Mouse (Mus musculus) heart, embryonic 13.5 days (tissue): ENCODE data around the gene Cyp2d11. TPM values are rescaled to one million over a fixed set of nuclear protein-coding genes. Genes with fewer than 3 reads are reported as not detected.
"Not testable (repeated sequence)": the region's sequence is repeated elsewhere in the genome, so short reads cannot be mapped to it uniquely, and the experiment has no call there.

Experiments used
- ATAC-seq: fragments of 200-750 bp; cut with Nextera tagmentation; 2 replicates; pipeline ENCODE4 v1.8.0; 2017; ENCODE audit warnings: moderate TSS enrichment; ENCODE audit not compliant: insufficient number of reproducible peaks, low FRiP score, low TSS enrichment; ENCODE audit errors: extremely low read depth
- H3K27ac ChIP-seq: fragments of 300-500 bp; sonication (generic); replicated peaks from 2 replicates; pipeline ENCODE4 v1.5.1; 2015; ENCODE audit warnings: moderate library complexity, mild to moderate bottlenecking, inconsistent platforms
- H3K27me3 ChIP-seq: fragments of 300-500 bp; sonication (generic); replicated peaks from 2 replicates; pipeline ENCODE4 v1.6.1; 2015; ENCODE audit warnings: mild to moderate bottlenecking, inconsistent platforms
- H3K36me3 ChIP-seq: fragments of 300-500 bp; sonication (generic); 2 replicates; pipeline ENCODE4 v1.6.1; 2015; ENCODE audit warnings: mild to moderate bottlenecking, inconsistent platforms
- H3K4me1 ChIP-seq: fragments of 300-500 bp; sonication (generic); 2 replicates; pipeline ENCODE4 v1.6.1; 2015; ENCODE audit warnings: inconsistent platforms
- H3K4me2 ChIP-seq: fragments of 300-500 bp; sonication (generic); 2 replicates; pipeline ENCODE4 v1.6.1; 2015; ENCODE audit warnings: inconsistent platforms, mild to moderate bottlenecking, moderate library complexity
- H3K4me3 ChIP-seq: fragments of 300-500 bp; sonication (generic); 2 replicates; pipeline ENCODE4 v1.5.1; 2015; ENCODE audit warnings: moderate library complexity, mild to moderate bottlenecking, inconsistent platforms
- H3K9ac ChIP-seq: fragments of 300-500 bp; sonication (generic); 2 replicates; pipeline ENCODE4 v1.6.1; 2015; ENCODE audit warnings: inconsistent platforms, mild to moderate bottlenecking, moderate library complexity
- H3K9me3 ChIP-seq: fragments of 300-500 bp; sonication (generic); 2 replicates; pipeline ENCODE4 v1.6.1; 2016; ENCODE audit warnings: inconsistent platforms
- WGBS: fragments of 180-500 bp; shearing (Covaris S2); methylation state at CpG from one replicate; pipeline ENCODE4 v1.1.7; 2015; ENCODE audit warnings: mixed read lengths; 5-methylcytosine and 5-hydroxymethylcytosine counted together
- polyA plus RNA-seq: library from polyadenylated mRNA; unstranded; fragments of >200 nt; fragmentation: Nextera tagmentation; extraction: Ambion mirVana; gene quantifications from 2 replicates; pipeline ENCODE4 v1.2.1, GENCODE M21; 2015

Cyp2d11 gene
- polyA plus RNA-seq: not detected in 2 replicates

DNA sequence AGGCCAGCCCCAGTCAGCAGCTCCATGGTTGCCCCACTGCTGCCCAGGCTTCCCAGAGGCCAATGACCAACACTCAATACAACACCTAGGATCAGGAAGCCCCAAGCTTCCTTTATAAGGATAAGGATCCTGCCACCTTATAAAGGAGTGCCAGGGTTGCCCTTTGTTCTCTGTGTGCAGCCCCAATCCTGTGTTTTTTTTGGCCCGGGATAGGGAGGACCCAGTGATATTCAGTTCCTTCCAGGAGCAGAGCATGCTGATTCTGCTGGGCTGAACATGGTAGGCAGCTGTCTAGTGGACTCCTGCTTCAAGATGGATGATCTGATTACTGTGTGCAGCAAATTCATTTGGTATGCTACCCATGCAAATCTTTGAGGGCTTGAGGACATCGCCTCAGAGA lies at the start of gene Cyp2d11:
Gene Cyp2d11, minus strand, starts transcription at position 101 of the 400 bp plus-strand sequence.
- not testable (repeated sequence) for H3K4me3 ChIP-seq, H3K9ac ChIP-seq, H3K27ac ChIP-seq, H3K9me3 ChIP-seq, ATAC-seq, H3K27me3 ChIP-seq, H3K4me2 ChIP-seq, H3K36me3 ChIP-seq, H3K4me1 ChIP-seq
- WGBS: 83% methylated on average over 2 of the region's 2 CpGs

DNA sequence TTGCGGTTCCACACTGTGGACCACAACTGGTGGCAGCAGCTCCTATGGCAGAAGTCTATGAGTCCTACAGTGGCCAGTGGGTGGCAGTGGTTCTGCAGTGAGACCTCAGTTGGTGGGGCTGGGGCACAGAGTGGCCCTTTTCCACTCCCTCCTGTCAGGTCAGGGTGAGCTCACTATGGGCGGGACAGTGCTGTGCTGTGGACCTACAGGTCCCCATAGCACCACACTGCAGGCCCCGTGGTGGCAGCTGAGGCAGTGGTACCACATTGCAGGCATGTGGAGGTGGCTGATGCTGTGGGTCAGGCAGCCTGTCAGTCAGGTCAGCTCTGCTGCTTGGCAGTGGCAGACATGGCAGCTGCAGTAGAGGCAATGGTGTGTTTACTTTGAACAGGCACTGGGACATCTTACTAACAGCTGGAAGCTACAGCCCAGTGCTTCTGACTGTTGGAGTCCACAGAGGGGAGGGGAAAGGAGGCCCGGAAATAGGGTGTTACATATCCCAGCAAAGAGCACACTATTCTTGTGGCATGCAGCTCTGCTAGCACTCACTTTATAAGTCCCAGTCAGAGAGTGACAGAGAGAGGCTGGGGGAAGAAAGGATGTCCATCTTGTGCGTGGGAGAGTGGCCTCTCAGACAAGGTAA lies 44.3 kb upstream of the Cyp2d11 start:
- Histone ChIP-seq H3K27ac (no peak overlapping the region), H3K4me3 (no peak overlapping the region), H3K4me1 (no peaks in the 10 kb centered on the region), H3K27me3 (no peaks in the 10 kb centered on the region), H3K9me3 (peaks cover 9% of the 10 kb centered on the region), H3K4me2 (no peak overlapping the region), H3K9ac (no peak overlapping the region), H3K36me3 (no peaks in the 10 kb centered on the region)
- no peak for ATAC-seq
- 51% methylated on average over 5 of the region's 5 CpGs for WGBS

DNA sequence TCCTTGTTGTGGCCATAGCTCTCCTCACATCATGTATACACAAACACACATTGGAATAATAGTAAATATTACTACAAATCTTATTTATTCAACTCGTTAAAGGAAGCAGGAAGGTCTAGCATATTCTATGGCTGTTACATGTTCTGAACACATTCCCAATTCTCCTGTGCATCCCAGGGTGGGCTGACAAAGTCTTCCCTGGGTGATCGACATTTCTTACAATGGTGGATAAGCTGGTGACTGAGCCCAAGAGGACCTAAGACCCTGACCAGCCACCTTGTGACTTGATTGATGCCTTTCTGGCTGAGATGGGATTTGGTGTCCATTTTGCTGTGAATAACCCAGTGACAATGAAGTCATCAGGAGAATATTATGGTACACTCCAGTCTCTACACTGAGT lies 41.8 kb upstream of the Cyp2d11 start:
- Histone ChIP-seq H3K27ac (no peak overlapping the region), H3K9ac (no peak overlapping the region), H3K4me3 (no peak overlapping the region), H3K4me2 (no peak overlapping the region), H3K27me3 (no peaks in the 10 kb centered on the region), H3K9me3 (peaks cover 20% of the 10 kb centered on the region), H3K4me1 (no peaks in the 10 kb centered on the region), H3K36me3 (no peaks in the 10 kb centered on the region)
- 63% methylated on average over 2 of the region's 2 CpGs for WGBS
- no peak for ATAC-seq

DNA sequence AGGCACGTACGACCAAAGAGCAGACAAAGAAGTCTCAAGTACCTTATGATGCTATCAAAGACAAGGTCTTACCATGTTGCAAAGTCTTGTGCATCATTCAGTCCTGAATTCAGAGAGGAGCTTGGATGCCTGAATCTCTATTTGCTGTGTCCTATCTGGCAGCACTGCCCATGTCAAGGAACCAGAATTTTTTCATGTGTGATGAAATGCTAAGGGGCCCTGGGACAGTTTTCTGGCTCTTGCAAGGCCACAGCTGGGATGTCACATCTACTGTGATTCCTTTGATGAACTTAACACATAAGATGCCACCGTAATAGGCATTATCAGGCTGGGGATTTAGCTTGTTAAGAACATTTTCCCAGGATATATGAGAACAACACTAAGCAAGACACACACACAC lies 41.2 kb upstream of the Cyp2d11 start:
- H3K27me3 ChIP-seq: no peaks in the 10 kb centered on the region
- H3K9me3 ChIP-seq: peaks cover 21% of the 10 kb centered on the region
- WGBS: 67% methylated on average over 3 of the region's 3 CpGs
- ATAC-seq: no peak
- no peak overlapping the region for H3K27ac ChIP-seq
- H3K36me3 ChIP-seq: no peaks in the 10 kb centered on the region
- H3K9ac ChIP-seq: no peak overlapping the region
- H3K4me2 ChIP-seq: no peak overlapping the region
- no peak overlapping the region for H3K4me3 ChIP-seq
- no peaks in the 10 kb centered on the region for H3K4me1 ChIP-seq

DNA sequence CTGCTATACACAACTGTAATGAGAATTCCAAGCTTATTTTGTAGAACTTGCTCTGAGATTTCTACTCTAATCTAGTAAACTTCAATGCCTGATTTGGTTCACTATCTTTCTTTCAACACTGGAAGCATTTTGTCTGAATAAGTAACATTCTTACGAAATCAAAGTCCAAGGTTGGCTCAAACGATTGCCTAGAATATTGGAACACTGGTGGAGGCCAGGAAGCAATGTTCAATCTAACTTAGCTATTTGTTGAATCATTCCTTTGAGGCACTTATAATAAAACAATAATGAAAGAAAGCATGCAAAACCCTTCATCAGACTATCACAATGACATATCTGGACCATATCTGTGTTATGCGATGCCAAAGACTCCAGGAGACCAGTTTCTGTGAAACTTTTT lies 40.7 kb upstream of the Cyp2d11 start:
- no peaks in the 10 kb centered on the region for H3K4me1 ChIP-seq
- no peak for ATAC-seq
- H3K9me3 ChIP-seq: peaks cover 25% of the 10 kb centered on the region
- no peak overlapping the region for H3K4me3 ChIP-seq
- H3K27ac ChIP-seq: no peak overlapping the region
- 77% methylated on average over 3 of the region's 3 CpGs for WGBS
- H3K4me2 ChIP-seq: no peak overlapping the region
- no peaks in the 10 kb centered on the region for H3K27me3 ChIP-seq
- no peak overlapping the region for H3K9ac ChIP-seq
- H3K36me3 ChIP-seq: no peaks in the 10 kb centered on the region

DNA sequence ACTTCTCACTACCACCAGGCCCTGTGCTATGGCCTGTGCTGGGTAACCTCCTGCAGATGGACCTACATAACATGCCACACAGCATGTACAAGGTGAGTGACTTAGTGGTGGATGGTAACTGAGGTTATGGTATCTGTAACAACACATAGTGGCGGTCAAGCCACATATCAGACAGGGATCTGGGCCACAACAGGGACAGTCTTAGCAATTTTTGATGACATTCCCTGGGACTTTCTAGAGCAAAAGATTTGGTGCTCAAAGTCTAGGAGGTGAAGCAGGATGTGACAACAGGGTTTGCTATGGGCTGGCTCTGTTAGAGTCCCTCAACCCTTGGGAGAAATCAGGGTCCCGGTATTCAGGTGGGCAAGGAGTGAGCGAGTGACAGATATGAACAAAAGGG lies 39.8 kb upstream of the Cyp2d11 start:
- no peaks in the 10 kb centered on the region for H3K4me1 ChIP-seq
- no peak overlapping the region for H3K4me2 ChIP-seq
- no peaks in the 10 kb centered on the region for H3K36me3 ChIP-seq
- ATAC-seq: no peak
- H3K9me3 ChIP-seq: peaks cover 25% of the 10 kb centered on the region
- H3K9ac ChIP-seq: no peak overlapping the region
- H3K27me3 ChIP-seq: no peaks in the 10 kb centered on the region
- 83% methylated on average over 3 of the region's 3 CpGs for WGBS
- H3K4me3 ChIP-seq: no peak overlapping the region
- no peak overlapping the region for H3K27ac ChIP-seq

DNA sequence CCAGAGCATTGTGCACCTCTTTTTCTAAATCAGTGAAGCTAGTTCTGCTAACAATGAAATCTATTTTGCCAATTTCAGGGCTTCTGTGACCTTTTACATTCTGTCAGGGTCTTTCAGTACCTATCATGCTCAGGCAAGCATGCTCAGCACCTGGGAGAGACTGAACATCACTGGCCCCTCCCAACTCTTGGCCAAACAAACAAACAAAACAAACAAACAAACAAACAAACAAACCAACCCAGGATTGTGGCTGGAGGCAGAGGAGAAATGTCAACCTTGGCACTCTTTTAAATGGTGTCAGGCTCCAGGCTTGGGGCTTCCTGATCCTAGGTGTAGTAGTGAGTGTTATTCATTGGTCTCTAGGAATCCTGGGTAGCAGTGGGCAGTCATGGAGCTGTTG lies 39.3 kb upstream of the Cyp2d11 start, which contains the start of gene Cyp2d9:
Gene Cyp2d9, plus strand, starts transcription at position 301 of the 400 bp plus-strand sequence.
- H3K27ac ChIP-seq: no peak within 1 kb of the TSS
- no peaks in the 10 kb centered on the region for H3K4me1 ChIP-seq
- H3K9ac ChIP-seq: no peak within 1 kb of the TSS
- no peak within 1 kb of the TSS for H3K4me3 ChIP-seq
- H3K27me3 ChIP-seq: no peaks in the 10 kb centered on the region
- no peak for ATAC-seq
- no peak within 1 kb of the TSS for H3K4me2 ChIP-seq
- peaks cover 25% of the 10 kb centered on the region for H3K9me3 ChIP-seq
- H3K36me3 ChIP-seq: no peaks in the 10 kb centered on the region

DNA sequence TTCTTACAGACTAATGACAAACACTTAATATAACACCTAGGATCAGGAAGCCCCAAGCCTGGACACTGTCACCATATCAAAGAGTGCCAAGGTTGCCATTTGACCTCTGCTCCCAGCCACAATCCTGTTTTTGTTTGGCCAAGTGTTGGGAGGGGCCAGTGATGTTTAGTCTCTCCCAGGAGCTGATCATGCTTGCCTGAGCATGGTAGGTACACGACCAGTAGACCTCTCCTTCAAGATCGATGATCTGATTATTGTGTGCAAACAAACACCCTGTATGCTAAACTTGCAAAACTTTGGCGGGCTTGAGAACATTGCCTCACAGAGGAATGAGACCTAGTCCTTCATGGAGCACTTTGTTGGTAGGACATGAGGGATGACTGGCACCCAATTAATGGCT lies 29.6 kb upstream of the Cyp2d11 start:
- no peak for ATAC-seq
- Histone ChIP-seq H3K9me3 (peaks cover 3% of the 10 kb centered on the region; the same call in 1 of the 2 replicates), H3K27ac (no peak overlapping the region), H3K4me3 (no peak overlapping the region), H3K9ac (no peak overlapping the region), H3K4me1 (no peaks in the 10 kb centered on the region), H3K4me2 (no peak overlapping the region), H3K27me3 (no peaks in the 10 kb centered on the region), H3K36me3 (no peaks in the 10 kb centered on the region)
- 74% methylated on average over 3 of the region's 3 CpGs for WGBS

DNA sequence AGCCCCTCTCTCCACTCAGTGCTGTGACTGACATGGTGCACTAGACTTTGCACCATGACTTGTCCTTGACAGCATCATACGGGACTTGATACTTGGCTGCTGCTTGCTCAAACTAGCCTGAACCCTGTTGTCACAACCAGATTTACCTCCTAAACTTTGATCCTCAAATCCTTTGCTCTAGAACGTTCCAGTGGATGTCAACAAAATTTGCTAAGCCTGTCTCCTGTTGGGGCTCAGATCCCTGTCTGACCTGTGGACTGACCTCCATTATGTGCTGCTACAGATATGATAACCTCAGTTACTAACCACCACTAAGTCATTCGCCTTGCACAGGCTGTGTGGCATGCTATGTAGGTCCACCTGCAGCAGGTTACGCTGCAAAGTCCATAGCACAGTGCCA lies 29.1 kb upstream of the Cyp2d11 start:
- no peaks in the 10 kb centered on the region for H3K4me1 ChIP-seq
- WGBS: 58% methylated on average over 4 of the region's 4 CpGs
- H3K4me2 ChIP-seq: no peak overlapping the region
- H3K9ac ChIP-seq: no peak overlapping the region
- H3K9me3 ChIP-seq: peaks cover 1% of the 10 kb centered on the region; the same call in 1 of the 2 replicates
- no peak overlapping the region for H3K4me3 ChIP-seq
- no peaks in the 10 kb centered on the region for H3K27me3 ChIP-seq
- no peak overlapping the region for H3K27ac ChIP-seq
- no peaks in the 10 kb centered on the region for H3K36me3 ChIP-seq
- ATAC-seq: no peak

DNA sequence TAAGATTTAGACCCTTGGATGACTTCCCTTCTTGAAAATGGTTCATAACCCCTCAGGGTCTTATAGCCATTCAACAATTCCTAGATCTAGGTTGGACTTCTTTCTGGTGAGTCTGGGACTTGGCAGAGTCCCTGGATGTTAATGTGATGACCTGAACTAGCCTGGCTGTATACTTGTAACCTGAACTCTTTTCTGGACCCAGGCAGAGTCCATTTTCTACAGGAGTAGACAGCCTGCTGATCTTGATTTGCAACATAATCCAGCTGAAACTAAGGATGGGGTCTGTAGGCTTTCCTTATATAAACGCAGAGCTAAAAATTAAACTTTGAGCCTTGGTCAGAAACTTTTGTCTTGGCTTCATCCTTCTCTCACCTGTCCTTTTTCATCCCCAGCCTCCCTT lies 24.8 kb upstream of the Cyp2d11 start:
- Histone ChIP-seq H3K27me3 (no peaks in the 10 kb centered on the region; the same call in 1 of the 2 replicates), H3K9ac (no peak overlapping the region), H3K4me1 (peaks cover 6% of the 10 kb centered on the region; the same call in 1 of the 2 replicates), H3K36me3 (no peaks in the 10 kb centered on the region), H3K27ac (no peak overlapping the region), H3K9me3 (no peaks in the 10 kb centered on the region), H3K4me3 (no peak overlapping the region), H3K4me2 (no peak overlapping the region)
- ATAC-seq: no peak
- WGBS: 66% methylated on average over 1 of the region's 1 CpGs

DNA sequence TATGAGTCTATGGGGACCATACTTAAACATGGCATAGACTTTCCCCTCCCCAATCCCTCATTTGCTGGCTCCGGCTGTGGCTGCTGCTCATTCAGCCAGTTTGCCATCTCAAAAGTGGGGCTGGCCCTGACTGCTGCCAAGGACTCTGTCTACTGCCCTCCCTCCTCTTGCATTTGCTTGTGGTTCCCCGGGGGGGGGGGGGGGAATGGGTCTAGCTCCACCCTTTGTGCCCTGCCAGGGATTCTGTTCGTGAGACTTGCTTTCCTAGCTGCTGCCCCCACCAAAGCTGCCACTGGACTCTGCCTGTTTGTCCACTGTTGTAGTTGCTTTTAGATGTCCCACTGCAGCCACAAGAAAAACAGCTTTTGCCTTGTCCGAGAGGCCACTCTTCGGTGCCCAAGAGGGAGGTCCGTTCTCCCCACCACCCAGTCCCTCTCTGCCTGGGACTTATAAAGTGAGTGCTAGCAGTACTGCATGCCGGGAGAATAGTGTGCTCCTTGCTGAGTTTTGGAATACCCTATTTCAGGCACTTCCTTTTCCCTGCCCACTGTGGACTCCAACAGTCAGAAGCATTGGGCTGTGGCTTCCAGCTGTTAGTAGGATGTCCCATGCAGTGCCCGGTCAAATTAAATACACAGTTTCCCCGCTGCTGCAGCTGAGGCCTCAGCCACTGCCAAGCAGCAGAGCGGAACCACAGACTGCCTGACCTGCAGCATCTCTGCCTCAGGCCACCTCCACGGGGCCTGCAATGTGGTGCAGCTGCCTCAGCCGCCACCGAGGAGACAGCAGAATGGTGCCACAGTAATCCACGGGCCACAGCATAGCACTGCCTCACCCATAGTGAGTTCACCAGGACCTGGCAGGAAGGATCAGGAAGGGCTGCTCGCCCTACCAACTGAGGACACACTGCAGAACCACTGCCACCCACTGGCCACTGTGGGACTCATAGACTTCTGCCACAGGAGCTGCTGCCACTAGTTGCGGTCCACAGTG lies 23.3 kb upstream of the Cyp2d11 start:
- Histone ChIP-seq H3K4me2 (peak overlapping the region; percentile 54), H3K4me3 (peak overlapping the region; percentile 24), H3K36me3 (no peaks in the 10 kb centered on the region), H3K27me3 (no peaks in the 10 kb centered on the region; the same call in 1 of the 2 replicates), H3K9me3 (no peaks in the 10 kb centered on the region), H3K9ac (peak overlapping the region; percentile 55), H3K4me1 (peaks cover 6% of the 10 kb centered on the region; the same call in 1 of the 2 replicates), H3K27ac (no peak overlapping the region)
- peak; percentile 58; the same call in 1 of the 2 replicates for ATAC-seq
- 30% methylated on average over 16 of the region's 16 CpGs for WGBS
